Mouse (Mus musculus): ENCODE results near the gene Tet2.

DNA sequence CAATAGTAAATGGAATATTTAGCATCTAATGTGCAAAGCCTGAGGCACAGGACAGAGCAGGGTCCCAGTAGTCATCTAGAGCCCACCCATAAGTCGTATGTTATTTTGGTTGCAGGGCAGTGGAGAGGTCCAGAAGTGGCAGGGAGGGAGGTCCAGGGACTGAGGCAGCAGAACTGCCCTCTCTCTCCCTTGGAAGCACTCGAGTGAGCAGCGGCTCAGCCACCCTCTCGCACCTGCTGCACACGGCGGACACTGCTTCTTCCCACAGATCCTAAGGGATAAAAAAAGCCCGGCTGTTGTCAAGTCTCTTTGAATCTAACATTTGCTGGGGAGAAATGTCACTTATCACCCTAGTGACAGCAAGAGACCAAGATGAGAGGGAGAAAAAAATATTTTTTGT lies 22.6 kb downstream of the Tet2 start:
- TF ChIP-seq CTCF (IDR thresholded peaks at IDR 0.05; ENCODE audit: insufficient read depth, low read depth, low read length) = no peak
- no peak for TF ChIP-seq POLR2A (IDR thresholded peaks at IDR 0.05; ENCODE audit: insufficient read depth, low read depth, low read length)
